Mouse (Mus musculus): ENCODE measurements at regions not wholly inside any gene's neighbourhood (a gene's known extent, or its start where the extent isn't known, plus 50 kb on each side); places are given as distances from the start of the nearest gene placed in this dataset.
"Not testable (repeated sequence)": the region's sequence is repeated elsewhere in the genome, so short reads cannot be mapped to it uniquely, and the experiment has no call there.

DNA sequence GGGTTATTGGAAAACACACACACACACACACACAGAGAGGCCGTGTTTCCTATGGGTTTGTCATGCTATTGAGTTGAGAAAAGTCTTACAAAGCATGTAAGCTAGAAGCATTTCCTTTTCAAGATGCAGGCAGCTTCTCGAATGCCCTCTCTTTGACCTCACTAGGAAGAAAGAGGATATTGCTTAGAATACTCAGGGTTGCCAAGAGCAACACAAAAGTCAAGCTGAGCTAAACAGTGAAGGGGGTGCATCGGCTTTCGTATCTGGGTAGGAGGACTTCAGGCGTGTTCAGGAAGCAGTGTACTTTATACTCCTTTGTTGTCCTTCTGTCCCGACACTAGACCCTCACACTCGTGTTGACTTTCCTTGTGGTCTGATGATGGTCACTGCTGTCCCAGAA, 246.5 kb downstream of the Prex1 start:
- 66% methylated on average over 7 of the region's 7 CpGs for WGBS
- no peak overlapping the region for H3K4me3 ChIP-seq (replicated peaks; ENCODE audit: low read length)
- no peaks in the 10 kb centered on the region for H3K9me3 ChIP-seq (ENCODE audit: control insufficient read depth, low read length)
- peaks cover 16% of the 10 kb centered on the region for H3K4me1 ChIP-seq (replicated peaks; ENCODE audit: control insufficient read depth, insufficient read depth, low read length)
- no peaks in the 10 kb centered on the region for H3K36me3 ChIP-seq (ENCODE audit: control insufficient read depth, insufficient read depth)
- 0 out of 2 replicates have a peak, but pooled peaks cover 2% of the 10 kb centered on the region for H3K27me3 ChIP-seq (replicated peaks; ENCODE audit: control insufficient read depth, insufficient read depth, low read length)
- H3K9ac ChIP-seq (replicated peaks; ENCODE audit: low read depth, low read length), result no peak overlapping the region
- H3K27ac ChIP-seq (ENCODE audit: low read length), result no peak overlapping the region
- ATAC-seq, result no peak
- H3K4me2 ChIP-seq (ENCODE audit: low read length), result no peak overlapping the region

- Histone ChIP-seq H3K4me2 (ENCODE audit: low read length) (no peak overlapping the region), H3K27me3 (replicated peaks; ENCODE audit: control insufficient read depth, insufficient read depth, low read length) (0 out of 2 replicates have a peak, but pooled peaks cover 2% of the 10 kb centered on the region), H3K9ac (replicated peaks; ENCODE audit: low read depth, low read length) (no peak overlapping the region), H3K4me1 (replicated peaks; ENCODE audit: control insufficient read depth, insufficient read depth, low read length) (peaks cover 6% of the 10 kb centered on the region; the same call in 1 of the 2 replicates), H3K4me3 (replicated peaks; ENCODE audit: low read length) (no peak overlapping the region), H3K27ac (ENCODE audit: low read length) (no peak overlapping the region), H3K9me3 (ENCODE audit: control insufficient read depth, low read length) (no peaks in the 10 kb centered on the region), H3K36me3 (ENCODE audit: control insufficient read depth, insufficient read depth) (no peaks in the 10 kb centered on the region)
- ATAC-seq, result no peak
- WGBS, result 72% methylated on average over 5 of the region's 5 CpGs
Observed at GRCm38 (mm10) chr2:166465531-166465930, 248.1 kb downstream of the Prex1 start.

GRCm38 (mm10) chr2:166463539-166463938, 250.1 kb downstream of the Prex1 start:
- H3K27ac ChIP-seq (ENCODE audit: low read length), result no peak overlapping the region
- H3K4me1 ChIP-seq (replicated peaks; ENCODE audit: control insufficient read depth, insufficient read depth, low read length), result peaks cover 6% of the 10 kb centered on the region; the same call in 1 of the 2 replicates
- WGBS, result 65% methylated on average over 9 of the region's 9 CpGs
- H3K36me3 ChIP-seq (ENCODE audit: control insufficient read depth, insufficient read depth), result no peaks in the 10 kb centered on the region
- no peak for ATAC-seq
- no peak overlapping the region for H3K4me3 ChIP-seq (replicated peaks; ENCODE audit: low read length)
- 0 out of 2 replicates have a peak, but pooled peaks cover 2% of the 10 kb centered on the region for H3K27me3 ChIP-seq (replicated peaks; ENCODE audit: control insufficient read depth, insufficient read depth, low read length)
- H3K4me2 ChIP-seq (ENCODE audit: low read length), result no peak overlapping the region
- H3K9ac ChIP-seq (replicated peaks; ENCODE audit: low read depth, low read length), result no peak overlapping the region
- H3K9me3 ChIP-seq (ENCODE audit: control insufficient read depth, low read length), result no peaks in the 10 kb centered on the region

DNA sequence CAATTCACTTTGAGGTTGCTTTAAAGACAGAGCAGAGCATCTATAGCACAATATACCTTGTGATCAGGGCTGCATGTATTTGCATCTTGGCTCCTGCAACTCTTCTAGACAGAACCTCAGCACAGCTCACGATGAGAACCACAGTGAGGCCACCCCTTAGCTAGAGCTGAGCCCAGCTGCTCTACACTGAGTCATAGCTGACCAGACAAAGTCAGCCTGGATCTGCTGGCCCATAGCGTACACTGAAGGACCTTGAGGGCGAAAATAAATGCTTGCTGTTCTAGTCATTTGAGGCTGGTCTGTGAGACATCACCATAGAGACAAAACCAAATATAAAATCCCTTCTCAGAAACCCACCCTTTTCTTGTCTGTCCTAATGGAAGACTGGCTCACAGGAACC, 251.7 kb downstream of the Prex1 start:
- Histone ChIP-seq H3K4me3 (replicated peaks; ENCODE audit: low read length) (no peak overlapping the region), H3K27ac (ENCODE audit: low read length) (no peak overlapping the region), H3K9me3 (ENCODE audit: control insufficient read depth, low read length) (no peaks in the 10 kb centered on the region), H3K36me3 (ENCODE audit: control insufficient read depth, insufficient read depth) (no peaks in the 10 kb centered on the region), H3K27me3 (replicated peaks; ENCODE audit: control insufficient read depth, insufficient read depth, low read length) (no peaks in the 10 kb centered on the region), H3K9ac (replicated peaks; ENCODE audit: low read depth, low read length) (no peak overlapping the region), H3K4me1 (replicated peaks; ENCODE audit: control insufficient read depth, insufficient read depth, low read length) (peaks cover 6% of the 10 kb centered on the region; the same call in 1 of the 2 replicates), H3K4me2 (ENCODE audit: low read length) (no peak overlapping the region)
- no peak for ATAC-seq
- 97% methylated on average over 3 of the region's 3 CpGs for WGBS

GRCm38 (mm10) chr2:166461103-166461502, 252.5 kb downstream of the Prex1 start:
- Histone ChIP-seq H3K27ac (ENCODE audit: low read length) (no peak overlapping the region), H3K36me3 (ENCODE audit: control insufficient read depth, insufficient read depth) (no peaks in the 10 kb centered on the region), H3K4me2 (ENCODE audit: low read length) (no peak overlapping the region), H3K27me3 (replicated peaks; ENCODE audit: control insufficient read depth, insufficient read depth, low read length) (no peaks in the 10 kb centered on the region), H3K9me3 (ENCODE audit: control insufficient read depth, low read length) (no peaks in the 10 kb centered on the region), H3K9ac (replicated peaks; ENCODE audit: low read depth, low read length) (no peak overlapping the region), H3K4me1 (replicated peaks; ENCODE audit: control insufficient read depth, insufficient read depth, low read length) (peaks cover 6% of the 10 kb centered on the region; the same call in 1 of the 2 replicates), H3K4me3 (replicated peaks; ENCODE audit: low read length) (no peak overlapping the region)
- WGBS, result 93% methylated on average over 3 of the region's 3 CpGs
- ATAC-seq, result no peak

DNA sequence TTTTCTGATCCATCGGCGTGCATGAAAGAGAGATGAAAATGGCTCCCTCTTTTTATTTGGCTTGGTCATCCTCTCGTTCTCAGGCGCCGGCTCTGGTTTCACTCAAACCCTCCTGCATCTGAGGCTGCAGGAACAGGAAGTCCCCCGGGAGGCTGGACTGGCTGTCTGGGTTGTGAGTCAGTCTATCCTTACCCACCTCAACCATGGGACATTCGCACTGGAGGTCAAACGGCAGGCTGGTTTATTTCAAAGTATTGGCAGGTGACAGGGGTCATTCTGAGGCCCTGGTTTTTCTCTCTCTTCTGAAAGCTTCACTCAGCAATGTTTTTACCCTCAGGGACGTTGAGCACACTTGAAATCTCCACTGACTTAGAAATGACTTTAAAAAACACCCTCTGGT, 253.7 kb downstream of the Prex1 start:
- WGBS, result 70% methylated on average over 9 of the region's 9 CpGs
- Histone ChIP-seq H3K36me3 (ENCODE audit: control insufficient read depth, insufficient read depth) (no peaks in the 10 kb centered on the region), H3K4me3 (replicated peaks; ENCODE audit: low read length) (no peak overlapping the region), H3K9ac (replicated peaks; ENCODE audit: low read depth, low read length) (no peak overlapping the region), H3K4me1 (replicated peaks; ENCODE audit: control insufficient read depth, insufficient read depth, low read length) (peaks cover 6% of the 10 kb centered on the region; the same call in 1 of the 2 replicates), H3K27me3 (replicated peaks; ENCODE audit: control insufficient read depth, insufficient read depth, low read length) (no peaks in the 10 kb centered on the region), H3K9me3 (ENCODE audit: control insufficient read depth, low read length) (no peaks in the 10 kb centered on the region), H3K27ac (ENCODE audit: low read length) (no peak overlapping the region), H3K4me2 (ENCODE audit: low read length) (no peak overlapping the region)
- ATAC-seq, result no peak

- H3K27me3 ChIP-seq (replicated peaks; ENCODE audit: control insufficient read depth, insufficient read depth, low read length), result no peaks in the 10 kb centered on the region
- no peak overlapping the region for H3K9ac ChIP-seq (replicated peaks; ENCODE audit: low read depth, low read length)
- 93% methylated on average over 9 of the region's 9 CpGs for WGBS
- H3K4me2 ChIP-seq (ENCODE audit: low read length), result no peak overlapping the region
- H3K4me1 ChIP-seq (replicated peaks; ENCODE audit: control insufficient read depth, insufficient read depth, low read length), result peaks cover 6% of the 10 kb centered on the region
- no peaks in the 10 kb centered on the region for H3K9me3 ChIP-seq (ENCODE audit: control insufficient read depth, low read length)
- no peak overlapping the region for H3K4me3 ChIP-seq (replicated peaks; ENCODE audit: low read length)
- no peak for ATAC-seq
- no peak overlapping the region for H3K27ac ChIP-seq (ENCODE audit: low read length)
- H3K36me3 ChIP-seq (ENCODE audit: control insufficient read depth, insufficient read depth), result no peaks in the 10 kb centered on the region
Observed at GRCm38 (mm10) chr2:166458953-166459352, 254.7 kb downstream of the Prex1 start.

GRCm38 (mm10) chr2:166457381-166458172, 256.1 kb downstream of the Prex1 start:
- Histone ChIP-seq H3K9me3 (ENCODE audit: control insufficient read depth, low read length) (no peaks in the 10 kb centered on the region), H3K9ac (replicated peaks; ENCODE audit: low read depth, low read length) (no peak overlapping the region), H3K36me3 (ENCODE audit: control insufficient read depth, insufficient read depth) (no peaks in the 10 kb centered on the region), H3K27me3 (replicated peaks; ENCODE audit: control insufficient read depth, insufficient read depth, low read length) (no peaks in the 10 kb centered on the region), H3K4me3 (replicated peaks; ENCODE audit: low read length) (no peak overlapping the region), H3K27ac (ENCODE audit: low read length) (no peak overlapping the region), H3K4me2 (ENCODE audit: low read length) (no peak overlapping the region), H3K4me1 (replicated peaks; ENCODE audit: control insufficient read depth, insufficient read depth, low read length) (no peaks in the 10 kb centered on the region; the same call in 1 of the 2 replicates)
- no peak for ATAC-seq
- WGBS, result 71% methylated on average over 16 of the region's 16 CpGs

GRCm38 (mm10) chr2:166454160-166454888, 259.3 kb downstream of the Prex1 start:
- peak; percentile 50 for ATAC-seq
- H3K27me3 ChIP-seq (replicated peaks; ENCODE audit: control insufficient read depth, insufficient read depth, low read length); H3K36me3 ChIP-seq (ENCODE audit: control insufficient read depth, insufficient read depth); H3K9me3 ChIP-seq (ENCODE audit: control insufficient read depth, low read length); H3K9ac ChIP-seq (replicated peaks; ENCODE audit: low read depth, low read length); H3K4me2 ChIP-seq (ENCODE audit: low read length); H3K4me3 ChIP-seq (replicated peaks; ENCODE audit: low read length): not testable (repeated sequence)
- H3K4me1 ChIP-seq (replicated peaks; ENCODE audit: control insufficient read depth, insufficient read depth, low read length), result peaks cover 15% of the 10 kb centered on the region
- WGBS, result 51% methylated on average over 2 of the region's 7 CpGs
- H3K27ac ChIP-seq (ENCODE audit: low read length), result peak overlapping the region; percentile 23; the same call in 1 of the 2 replicates

All from forebrain, embryonic 16.5 days (tissue).